Mouse (Mus musculus) brain, embryonic 14.5 days (tissue): ENCODE measurements around the gene Nsmce4a. TPM values are rescaled to one million over a fixed set of nuclear protein-coding genes. Genes with fewer than 3 reads are reported as not detected.

Experiments used
- DNase-seq: peaks from one replicate; pipeline ENCODE4 v3.0.0-alpha.2; 2011; ENCODE audit warnings: low read depth
- CTCF ChIP-seq: fragments of 200-500 bp; IDR thresholded peaks from 2 replicates; pipeline ENCODE4 v1.5.1; 2012; ENCODE audit warnings: inconsistent platforms, mild to moderate bottlenecking, moderate library complexity, borderline replicate concordance; ENCODE audit not compliant: insufficient read depth, insufficient read length; ENCODE audit errors: extremely low read depth
- POLR2A ChIP-seq: fragments of 200-500 bp; IDR thresholded peaks from 2 replicates; pipeline ENCODE4 v1.6.1; 2012; ENCODE audit warnings: mild to moderate bottlenecking, inconsistent platforms, borderline replicate concordance; ENCODE audit not compliant: poor library complexity, insufficient read depth, insufficient read length, severe bottlenecking; ENCODE audit errors: extremely low read depth
- polyA plus RNA-seq: library from polyadenylated mRNA; depleted of rRNA; stranded (reverse); fragments of >200 nt; gene quantifications from 2 replicates; pipeline ENCODE4 v1.2.3, GENCODE M21; 2012

Gene Nsmce4a
- polyA plus RNA-seq, 1 experiment: 55.8 TPM

- no peak for DNase-seq
- TF ChIP-seq POLR2A (no peak), CTCF (no peak)
Observed at GRCm38 (mm10) chr7:130590845-130591437, 18.0 kb upstream of the Nsmce4a start.

GRCm38 (mm10) chr7:130590081-130590828 lies 17.3 kb upstream of the Nsmce4a start:
- TF ChIP-seq POLR2A (no peak), CTCF (no peak)
- DNase-seq: peak; percentile 80

GRCm38 (mm10) chr7:130586521-130587072 lies 13.7 kb upstream of the Nsmce4a start:
- TF ChIP-seq CTCF: no peak
- no peak for TF ChIP-seq POLR2A
- DNase-seq: no peak

GRCm38 (mm10) chr7:130578607-130579006 lies 5.7 kb upstream of the Nsmce4a start:
- TF ChIP-seq POLR2A (no peak), CTCF (no peak)
- no peak for DNase-seq

- DNase-seq: no peak
- TF ChIP-seq CTCF: no peak
- TF ChIP-seq POLR2A: no peak
Observed at GRCm38 (mm10) chr7:130578066-130578465, 5.1 kb upstream of the Nsmce4a start.

- TF ChIP-seq POLR2A: no peak
- TF ChIP-seq CTCF: no peak
- DNase-seq: no peak
Observed at GRCm38 (mm10) chr7:130577388-130578003, 4.6 kb upstream of the Nsmce4a start, which contains the start of gene Tacc2. Tacc2 (plus strand) TSS chr7:130577438.

GRCm38 (mm10) chr7:130576981-130577380 lies 4.1 kb upstream of the Nsmce4a start:
- no peak for TF ChIP-seq POLR2A
- no peak for TF ChIP-seq CTCF
- DNase-seq: peak; percentile 77

- peak; percentile 90 for DNase-seq
- TF ChIP-seq POLR2A (no peak), CTCF (no peak)
Observed at GRCm38 (mm10) chr7:130574211-130574991, 1.5 kb upstream of the Nsmce4a start.

GRCm38 (mm10) chr7:130573746-130574145 lies 828 bp upstream of the Nsmce4a start:
- DNase-seq: no peak
- TF ChIP-seq CTCF (no peak), POLR2A (no peak)

GRCm38 (mm10) chr7:130570472-130570871 lies 2.4 kb downstream of the Nsmce4a start:
- DNase-seq: peak; percentile 87
- no peak for TF ChIP-seq POLR2A
- no peak for TF ChIP-seq CTCF
